Mouse (Mus musculus) liver, embryonic 13.5 days (tissue): ENCODE measurements at regions not wholly inside any gene's neighbourhood (a gene's known extent, or its start where the extent isn't known, plus 50 kb on each side); places are given as distances from the start of the nearest gene placed in this dataset.

Experiments used
- ATAC-seq: fragments of 200-750 bp; cut with Nextera tagmentation; 2 replicates; pipeline ENCODE4 v1.8.0; 2017; ENCODE audit warnings: low read depth, mild to moderate bottlenecking, moderate number of reproducible peaks, moderate library complexity
- DNase-seq: peaks from one replicate; pipeline ENCODE4 v3.0.0; 2022
- H3K27ac ChIP-seq: fragments of 300-500 bp; sonication (generic); 2 replicates; pipeline ENCODE4 v1.5.1; 2015; ENCODE audit warnings: moderate library complexity, mild to moderate bottlenecking, inconsistent platforms
- H3K27me3 ChIP-seq: fragments of 300-500 bp; sonication (generic); 2 replicates; pipeline ENCODE4 v1.6.1; 2015; ENCODE audit warnings: mild to moderate bottlenecking, inconsistent platforms
- H3K36me3 ChIP-seq: fragments of 300-500 bp; sonication (generic); 2 replicates; pipeline ENCODE4 v1.6.1; 2015; ENCODE audit warnings: mild to moderate bottlenecking, inconsistent platforms
- H3K4me1 ChIP-seq: fragments of 300-500 bp; sonication (generic); replicated peaks from 2 replicates; pipeline ENCODE4 v1.6.1; 2015; ENCODE audit warnings: inconsistent platforms
- H3K4me2 ChIP-seq: fragments of 300-500 bp; sonication (generic); 2 replicates; pipeline ENCODE4 v1.6.1; 2015; ENCODE audit warnings: inconsistent platforms, mild to moderate bottlenecking, moderate library complexity
- H3K4me3 ChIP-seq: fragments of 300-500 bp; sonication (generic); replicated peaks from 2 replicates; pipeline ENCODE4 v1.5.1; 2015; ENCODE audit warnings: mild to moderate bottlenecking, inconsistent platforms
- H3K9ac ChIP-seq: fragments of 300-500 bp; sonication (generic); 2 replicates; pipeline ENCODE4 v1.6.1; 2015; ENCODE audit warnings: mild to moderate bottlenecking, inconsistent platforms
- H3K9me3 ChIP-seq: fragments of 300-500 bp; sonication (generic); replicated peaks from 2 replicates; pipeline ENCODE4 v1.6.1; 2016; ENCODE audit warnings: inconsistent platforms
- WGBS: fragments of 180-500 bp; shearing (Covaris S2); methylation state at CpG from one replicate; pipeline ENCODE4 v1.1.7; 2015; ENCODE audit not compliant: insufficient replicate concordance; 5-methylcytosine and 5-hydroxymethylcytosine counted together

DNA sequence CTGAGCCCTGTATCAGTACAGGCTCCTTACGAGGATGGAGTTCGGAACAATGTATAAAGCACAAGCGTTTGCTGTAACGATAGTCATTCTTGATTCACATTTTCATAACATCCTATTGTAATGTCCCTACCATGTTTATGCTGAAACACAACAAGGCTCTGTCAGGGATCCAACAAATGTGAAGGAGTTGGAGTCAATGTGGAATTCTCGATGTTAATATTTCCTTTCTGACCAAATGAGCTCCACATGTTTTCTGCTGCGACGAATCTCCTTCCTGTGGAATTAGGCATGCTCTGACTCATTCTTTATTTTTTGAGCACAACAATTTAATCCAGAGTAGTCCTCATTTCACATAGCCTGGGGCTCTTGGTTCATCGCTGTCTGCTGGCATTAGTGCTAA is 588.0 kb upstream of the N6amt1 start:
- Histone ChIP-seq H3K4me1 (no peaks in the 10 kb centered on the region), H3K4me3 (no peak overlapping the region), H3K9me3 (no peaks in the 10 kb centered on the region), H3K9ac (no peak overlapping the region), H3K4me2 (no peak overlapping the region), H3K36me3 (no peaks in the 10 kb centered on the region), H3K27ac (no peak overlapping the region), H3K27me3 (no peaks in the 10 kb centered on the region)
- no peak for ATAC-seq
- WGBS = 78% methylated on average over 8 of the region's 8 CpGs
- no peak for DNase-seq

DNA sequence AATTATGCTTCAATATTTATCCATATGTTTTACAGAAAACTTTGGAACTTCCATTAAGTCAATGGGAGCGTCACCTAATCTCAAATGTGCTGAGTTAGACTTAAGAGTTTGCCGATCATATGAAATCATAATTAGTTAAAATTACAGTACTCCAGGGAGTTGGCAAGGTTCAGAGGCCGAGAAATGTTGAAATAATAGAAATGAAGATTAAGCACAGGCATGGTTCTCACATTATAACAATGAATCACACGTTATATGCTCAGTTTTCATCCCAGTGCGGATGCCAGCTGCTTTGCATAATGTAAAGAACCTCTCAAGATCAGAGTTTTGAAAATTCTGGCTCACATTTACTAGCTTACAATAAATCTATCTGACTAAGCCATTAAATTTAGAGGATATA is 612.7 kb upstream of the N6amt1 start:
- Histone ChIP-seq H3K9me3 (no peaks in the 10 kb centered on the region), H3K27ac (no peak overlapping the region), H3K27me3 (no peaks in the 10 kb centered on the region), H3K36me3 (no peaks in the 10 kb centered on the region), H3K4me1 (no peaks in the 10 kb centered on the region), H3K9ac (no peak overlapping the region), H3K4me2 (no peak overlapping the region), H3K4me3 (no peak overlapping the region)
- DNase-seq = no peak
- WGBS = 58% methylated on average over 5 of the region's 5 CpGs
- ATAC-seq = no peak

DNA sequence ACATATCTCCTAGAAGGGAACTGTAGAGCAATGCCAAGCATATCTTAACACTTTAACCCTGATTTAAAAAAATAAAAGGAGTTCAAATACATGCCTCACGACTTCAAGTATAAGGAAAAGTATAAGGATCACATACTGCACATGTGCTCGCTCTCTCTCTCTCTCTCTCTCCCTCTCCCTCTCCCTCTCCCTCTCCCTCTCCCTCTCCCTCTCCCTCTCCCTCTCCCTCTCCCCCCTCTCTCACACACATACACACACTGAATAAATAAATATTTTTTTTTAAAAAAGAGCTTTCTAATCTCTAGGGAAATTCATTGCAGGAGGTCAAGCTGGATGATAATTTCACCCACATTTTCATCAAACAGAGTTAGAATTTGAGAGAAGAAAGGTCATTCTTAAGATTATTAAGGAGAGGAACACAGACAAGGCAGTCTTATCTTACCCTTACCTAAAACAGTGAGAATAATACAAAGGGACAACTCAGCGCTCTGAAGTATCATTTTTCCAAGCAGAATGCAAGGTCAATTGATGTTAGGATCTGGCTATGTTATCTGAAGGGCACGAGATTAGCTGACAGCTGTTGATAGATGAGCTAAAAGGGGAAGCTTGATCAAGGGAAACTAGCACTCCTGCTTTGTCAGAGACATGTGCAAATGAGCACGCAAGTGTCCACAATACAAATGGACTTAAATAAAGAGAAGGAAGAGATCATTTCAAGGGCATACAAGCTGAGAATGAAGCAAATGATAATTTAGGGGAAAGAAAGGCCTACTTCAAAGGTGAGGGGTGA is 634.8 kb upstream of the N6amt1 start:
- H3K9me3 ChIP-seq = no peaks in the 10 kb centered on the region
- H3K4me1 ChIP-seq = no peaks in the 10 kb centered on the region
- H3K36me3 ChIP-seq = no peaks in the 10 kb centered on the region
- 46% methylated on average over 5 of the region's 5 CpGs for WGBS
- no peak overlapping the region for H3K27ac ChIP-seq
- H3K27me3 ChIP-seq = no peaks in the 10 kb centered on the region
- DNase-seq = no peak
- H3K4me2 ChIP-seq = no peak overlapping the region
- no peak overlapping the region for H3K4me3 ChIP-seq
- no peak overlapping the region for H3K9ac ChIP-seq
- no peak for ATAC-seq

DNA sequence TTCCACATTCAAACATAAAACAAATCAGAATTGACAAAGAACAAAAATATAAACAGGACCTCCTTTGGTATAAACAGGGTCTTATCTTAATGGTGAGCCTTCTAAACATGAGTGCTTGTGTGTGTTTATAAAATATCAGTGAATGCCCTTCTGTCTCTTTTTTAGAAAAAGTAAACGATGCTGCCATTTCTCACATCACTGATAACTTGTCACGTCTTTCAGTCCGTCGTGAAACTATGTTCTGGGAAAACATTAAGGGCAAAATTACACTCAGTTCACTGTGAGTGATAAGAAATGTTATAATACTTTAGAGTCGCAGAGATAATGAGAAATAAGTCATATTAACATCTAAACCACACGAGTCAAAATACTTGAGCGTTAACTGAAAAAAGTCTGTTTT is 635.6 kb upstream of the N6amt1 start:
- no peaks in the 10 kb centered on the region for H3K4me1 ChIP-seq
- WGBS = 67% methylated on average over 7 of the region's 7 CpGs
- H3K36me3 ChIP-seq = no peaks in the 10 kb centered on the region
- no peaks in the 10 kb centered on the region for H3K9me3 ChIP-seq
- H3K4me2 ChIP-seq = no peak overlapping the region
- H3K4me3 ChIP-seq = no peak overlapping the region
- DNase-seq = no peak
- no peaks in the 10 kb centered on the region for H3K27me3 ChIP-seq
- ATAC-seq = no peak
- H3K9ac ChIP-seq = no peak overlapping the region
- no peak overlapping the region for H3K27ac ChIP-seq

DNA sequence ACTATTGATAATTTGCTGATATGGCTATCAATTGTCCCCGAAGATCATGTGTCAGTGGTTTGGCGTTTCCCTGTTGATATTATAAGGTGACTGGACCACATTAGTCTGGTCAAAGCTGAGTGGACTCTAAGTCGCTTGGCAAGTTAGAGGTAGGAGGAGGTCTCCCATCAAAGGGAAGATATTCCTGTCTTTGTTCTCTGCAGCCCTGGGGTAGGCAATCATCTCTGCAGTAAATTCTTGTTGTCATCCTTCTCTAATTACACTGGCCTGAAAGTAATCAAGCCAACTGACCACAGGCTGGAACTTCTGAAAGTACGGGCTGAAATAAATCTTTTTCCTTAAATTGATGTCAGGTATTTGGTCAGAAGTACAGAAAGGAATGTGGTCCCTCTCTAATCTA is 652.3 kb upstream of the N6amt1 start:
- Histone ChIP-seq H3K27ac (no peak overlapping the region), H3K9me3 (no peaks in the 10 kb centered on the region), H3K4me3 (no peak overlapping the region), H3K9ac (no peak overlapping the region), H3K4me2 (no peak overlapping the region), H3K27me3 (no peaks in the 10 kb centered on the region), H3K4me1 (no peaks in the 10 kb centered on the region), H3K36me3 (no peaks in the 10 kb centered on the region)
- no peak for ATAC-seq
- no peak for DNase-seq
- WGBS = 57% methylated on average over 4 of the region's 4 CpGs

DNA sequence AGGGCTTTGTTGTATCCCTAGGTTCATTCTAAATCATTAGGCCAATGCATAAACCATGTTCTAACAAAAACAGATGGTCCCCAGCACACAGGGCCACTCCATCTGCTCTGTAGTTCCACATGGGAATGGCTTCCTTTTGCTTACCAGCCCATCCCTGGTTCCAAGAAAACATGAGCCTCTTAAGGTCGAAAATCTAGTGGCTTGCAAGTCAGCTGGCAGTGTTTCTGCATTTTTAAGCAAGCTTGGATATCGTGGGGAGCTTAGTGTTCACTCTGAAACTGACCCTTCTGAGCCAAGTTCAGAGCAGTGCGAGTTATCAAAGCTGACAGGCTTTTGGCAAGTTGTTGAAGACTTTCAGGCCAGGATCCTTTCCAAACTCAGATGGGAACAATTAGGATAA is 659.5 kb upstream of the N6amt1 start:
- H3K4me1 ChIP-seq = no peaks in the 10 kb centered on the region
- ATAC-seq = no peak
- H3K4me2 ChIP-seq = no peak overlapping the region
- H3K27me3 ChIP-seq = no peaks in the 10 kb centered on the region
- 38% methylated on average over 3 of the region's 3 CpGs for WGBS
- DNase-seq = no peak
- no peak overlapping the region for H3K27ac ChIP-seq
- no peaks in the 10 kb centered on the region for H3K9me3 ChIP-seq
- H3K4me3 ChIP-seq = no peak overlapping the region
- H3K36me3 ChIP-seq = no peaks in the 10 kb centered on the region
- no peak overlapping the region for H3K9ac ChIP-seq

DNA sequence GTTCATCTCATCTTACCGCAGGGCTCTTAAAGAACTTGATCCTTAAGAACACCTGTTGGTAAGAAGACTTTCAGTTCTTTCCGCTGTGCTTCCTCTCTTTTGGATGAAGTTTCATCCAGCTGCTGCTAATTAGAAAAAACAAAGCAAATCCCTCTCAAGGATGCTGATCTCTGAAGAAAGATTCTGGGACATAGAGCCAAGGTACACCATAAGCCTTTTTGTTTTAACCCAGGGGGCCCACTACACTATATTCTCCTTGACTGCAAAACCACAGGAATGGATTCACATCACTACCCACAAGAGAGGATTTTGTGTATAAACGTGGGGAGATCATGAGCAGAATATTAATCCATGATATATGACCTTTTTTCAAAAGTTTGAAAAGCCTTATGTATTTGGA is 694.8 kb upstream of the N6amt1 start:
- ATAC-seq = no peak

DNA sequence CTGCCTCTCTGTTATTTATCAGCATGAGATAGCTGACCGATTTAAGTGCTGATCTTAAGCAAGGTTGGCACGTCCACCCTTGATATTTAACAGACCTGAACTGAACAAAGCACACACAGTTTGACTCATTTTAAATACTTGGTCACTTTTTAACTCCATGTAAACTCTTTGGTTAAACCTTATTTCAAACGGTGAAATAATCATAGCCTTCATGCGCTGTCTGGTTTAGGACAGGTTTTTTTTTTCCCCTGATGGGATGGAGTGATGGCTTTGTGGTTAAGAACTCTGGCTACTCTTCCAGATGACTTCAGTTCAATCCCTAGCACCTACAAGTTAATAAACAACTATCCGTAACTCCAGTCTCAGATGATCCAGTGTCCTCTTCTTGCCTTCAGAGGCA is 706.7 kb upstream of the N6amt1 start:
- no peak overlapping the region for H3K4me2 ChIP-seq
- no peaks in the 10 kb centered on the region for H3K4me1 ChIP-seq
- no peak overlapping the region for H3K4me3 ChIP-seq
- no peaks in the 10 kb centered on the region for H3K27me3 ChIP-seq
- no peak for DNase-seq
- H3K9me3 ChIP-seq = no peaks in the 10 kb centered on the region
- 67% methylated on average over 5 of the region's 5 CpGs for WGBS
- no peak for ATAC-seq
- H3K9ac ChIP-seq = no peak overlapping the region
- no peak overlapping the region for H3K27ac ChIP-seq
- no peaks in the 10 kb centered on the region for H3K36me3 ChIP-seq

More for the DNA sequence above, 694.8 kb upstream of the N6amt1 start:
- Histone ChIP-seq H3K4me2 (no peak overlapping the region), H3K4me1 (no peaks in the 10 kb centered on the region), H3K27me3 (no peaks in the 10 kb centered on the region), H3K9ac (no peak overlapping the region), H3K27ac (no peak overlapping the region), H3K4me3 (no peak overlapping the region), H3K36me3 (no peaks in the 10 kb centered on the region), H3K9me3 (no peaks in the 10 kb centered on the region)
- 58% methylated on average over 3 of the region's 3 CpGs for WGBS
- no peak for DNase-seq

DNA sequence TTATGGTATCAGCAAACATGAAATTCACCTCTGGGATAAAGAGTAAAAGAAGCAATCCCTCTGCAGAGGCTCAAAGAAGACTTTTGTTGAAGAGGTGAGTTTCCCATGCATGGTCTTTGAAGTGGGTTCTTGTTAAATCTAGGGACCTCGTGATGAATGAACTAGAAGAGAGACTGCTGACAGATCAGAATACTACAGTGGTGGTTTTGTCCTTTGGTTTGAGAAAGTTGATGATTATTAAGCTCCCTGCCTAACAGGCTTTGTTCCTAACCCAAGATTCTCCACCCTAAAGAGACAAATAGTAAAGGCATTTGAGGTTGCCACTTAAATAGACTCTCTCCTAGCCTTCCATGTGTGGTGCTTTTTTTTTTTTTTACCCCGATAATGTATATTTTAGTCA is 707.2 kb upstream of the N6amt1 start:
- ATAC-seq (no peak), DNase-seq (no peak)
- Histone ChIP-seq H3K4me1 (no peaks in the 10 kb centered on the region), H3K9me3 (no peaks in the 10 kb centered on the region), H3K36me3 (no peaks in the 10 kb centered on the region), H3K27ac (no peak overlapping the region), H3K4me3 (no peak overlapping the region), H3K27me3 (no peaks in the 10 kb centered on the region), H3K9ac (no peak overlapping the region), H3K4me2 (no peak overlapping the region)
- 55% methylated on average over 2 of the region's 2 CpGs for WGBS

DNA sequence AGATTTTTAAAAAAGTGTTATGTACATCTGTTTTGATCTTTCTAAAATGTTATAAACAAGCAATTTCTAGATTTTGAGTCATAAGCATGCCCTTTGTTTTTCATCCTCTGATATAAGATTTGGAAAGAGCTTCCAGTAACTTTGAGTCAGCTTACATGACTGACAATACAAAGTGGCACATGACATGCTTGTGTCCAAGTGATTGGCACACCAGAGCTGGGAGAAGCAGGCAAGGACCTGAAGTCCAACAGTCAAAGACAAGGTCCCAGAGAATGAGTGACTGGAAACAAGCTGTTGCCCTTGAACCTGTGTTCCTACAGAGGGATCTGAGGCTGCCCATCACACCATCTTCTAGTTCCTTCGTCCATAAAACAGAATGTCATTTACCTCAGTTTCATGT is 708.5 kb upstream of the N6amt1 start:
- Histone ChIP-seq H3K9ac (no peak overlapping the region), H3K4me3 (no peak overlapping the region), H3K9me3 (no peaks in the 10 kb centered on the region), H3K36me3 (no peaks in the 10 kb centered on the region), H3K4me1 (no peaks in the 10 kb centered on the region), H3K4me2 (no peak overlapping the region), H3K27me3 (no peaks in the 10 kb centered on the region), H3K27ac (no peak overlapping the region)
- 48% methylated on average over 1 of the region's 1 CpGs for WGBS
- DNase-seq = no peak
- no peak for ATAC-seq

DNA sequence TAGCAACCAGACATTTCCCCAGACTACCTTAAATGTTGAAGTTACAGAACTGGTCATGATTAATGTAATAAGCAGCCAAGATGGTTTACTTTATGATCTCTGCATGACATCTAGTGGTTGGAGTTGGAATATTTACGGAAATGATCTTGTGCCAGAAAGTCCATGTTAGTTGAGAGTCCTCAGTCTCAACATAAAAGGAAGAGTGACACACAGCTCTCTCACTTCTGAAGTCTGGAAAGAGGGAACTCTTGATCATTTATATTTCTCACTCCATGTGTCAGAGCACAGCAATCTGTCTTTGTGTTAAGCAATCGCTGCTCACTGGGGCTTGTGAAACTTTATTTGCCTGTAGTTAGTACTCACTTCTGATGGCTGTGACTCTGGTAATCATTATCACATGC is 709.1 kb upstream of the N6amt1 start:
- no peak for DNase-seq
- Histone ChIP-seq H3K27ac (no peak overlapping the region), H3K27me3 (no peaks in the 10 kb centered on the region), H3K4me2 (no peak overlapping the region), H3K4me1 (no peaks in the 10 kb centered on the region), H3K9me3 (no peaks in the 10 kb centered on the region), H3K4me3 (no peak overlapping the region), H3K9ac (no peak overlapping the region), H3K36me3 (no peaks in the 10 kb centered on the region)
- no peak for ATAC-seq
- WGBS = 42% methylated on average over 2 of the region's 2 CpGs

DNA sequence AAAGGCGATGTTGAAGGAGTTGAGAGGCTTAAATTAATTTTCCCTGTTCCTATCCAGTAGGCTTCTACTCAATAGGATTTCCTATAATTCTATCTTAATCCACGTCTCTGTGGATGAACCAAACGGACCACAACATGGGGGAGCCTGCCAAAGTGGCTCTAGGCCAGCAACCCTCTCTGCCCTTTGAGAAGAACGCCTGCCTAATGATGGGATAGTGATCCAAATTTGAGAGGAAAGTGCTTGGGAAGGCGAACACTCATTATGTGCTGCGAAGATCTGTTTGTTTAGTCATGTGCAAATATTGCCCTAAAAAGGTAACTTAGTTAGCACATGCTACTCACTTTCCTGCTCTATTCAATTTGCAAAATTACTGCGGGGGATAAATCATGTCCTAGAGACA is 702.5 kb upstream of the Adamts5 start:
- Histone ChIP-seq H3K27me3 (no peaks in the 10 kb centered on the region), H3K27ac (no peak overlapping the region), H3K9me3 (no peaks in the 10 kb centered on the region), H3K4me1 (no peaks in the 10 kb centered on the region), H3K4me3 (no peak overlapping the region), H3K4me2 (no peak overlapping the region), H3K9ac (no peak overlapping the region), H3K36me3 (no peaks in the 10 kb centered on the region)
- ATAC-seq = no peak
- DNase-seq = no peak
- 59% methylated on average over 7 of the region's 7 CpGs for WGBS
